Mouse (Mus musculus): ENCODE results near the gene Dnmt3l. TPM values are rescaled to one million over a fixed set of nuclear protein-coding genes. Genes with fewer than 3 reads are reported as not detected.
A peak's percentile ranks its signal among the peaks of the same experiment; 100 is the strongest.
"Not testable (repeated sequence)": the region's sequence is repeated elsewhere in the genome, so short reads cannot be mapped to it uniquely, and the experiment has no call there.

Dnmt3l gene
- polyA plus RNA-seq, 1 experiment from 2014 or later = 0.41 TPM

- Histone ChIP-seq H3K9me3 (ENCODE audit: control insufficient read depth, low read length) (no peaks in the 10 kb centered on the region), H3K4me1 (ENCODE audit: control insufficient read depth, insufficient read depth, low read length) (peaks cover 5% of the 10 kb centered on the region; the same call in 1 of the 2 replicates), H3K4me2 (replicated peaks; ENCODE audit: low read depth, low read length) (no peak overlapping the region), H3K27me3 (ENCODE audit: control insufficient read depth, insufficient read depth, low read length) (no peaks in the 10 kb centered on the region), H3K9ac (ENCODE audit: low read depth, low read length) (no peak overlapping the region), H3K36me3 (ENCODE audit: control insufficient read depth, insufficient read depth, low read length) (no peaks in the 10 kb centered on the region), H3K27ac (ENCODE audit: low read depth, low read length) (no peak overlapping the region), H3K4me3 (ENCODE audit: low read length) (no peak overlapping the region)
- 86% methylated on average over 5 of the region's 5 CpGs for WGBS
- ATAC-seq (ENCODE audit: low FRiP score, low TSS enrichment) = no peak
Observed at GRCm38 (mm10) chr10:78095954-78096931, 54.5 kb downstream of the Dnmt3l start.

DNA sequence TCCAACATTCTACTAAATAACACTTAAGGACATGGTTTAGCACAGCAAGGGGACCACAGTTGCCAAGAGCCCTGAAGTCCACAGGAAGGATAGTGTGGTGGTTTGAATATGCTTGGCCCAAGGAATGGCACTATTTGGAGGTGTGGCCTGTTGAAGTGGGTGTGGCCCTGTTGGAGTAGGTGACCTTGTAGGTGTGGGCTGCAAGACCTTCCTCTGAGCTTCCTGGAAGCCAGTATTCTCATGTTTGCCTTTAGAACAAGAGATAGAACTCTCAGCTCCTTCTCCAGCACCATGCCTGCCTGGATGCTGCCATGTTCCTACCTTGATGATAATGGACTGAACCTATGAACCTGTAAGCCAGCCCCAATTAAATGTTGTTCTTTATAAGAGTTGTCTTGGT, 58.1 kb downstream of the Dnmt3l start:
- not testable (repeated sequence) for H3K4me3 ChIP-seq (ENCODE audit: low read length)

GRCm38 (mm10) chr10:78100989-78101780, 59.4 kb downstream of the Dnmt3l start:
- peak overlapping the region; percentile 31; the same call in 1 of the 2 replicates for H3K9ac ChIP-seq (ENCODE audit: low read depth, low read length)
- H3K9me3 ChIP-seq (ENCODE audit: control insufficient read depth, low read length) = no peaks in the 10 kb centered on the region
- peak; percentile 84 for ATAC-seq (ENCODE audit: low FRiP score, low TSS enrichment)

More for the DNA sequence above, 58.1 kb downstream of the Dnmt3l start:
- peaks cover 12% of the 10 kb centered on the region for H3K4me1 ChIP-seq (ENCODE audit: control insufficient read depth, insufficient read depth, low read length)
- H3K9me3 ChIP-seq (ENCODE audit: control insufficient read depth, low read length); ATAC-seq (ENCODE audit: low FRiP score, low TSS enrichment); H3K9ac ChIP-seq (ENCODE audit: low read depth, low read length); H3K27me3 ChIP-seq (ENCODE audit: control insufficient read depth, insufficient read depth, low read length); H3K4me2 ChIP-seq (replicated peaks; ENCODE audit: low read depth, low read length); H3K27ac ChIP-seq (ENCODE audit: low read depth, low read length); H3K36me3 ChIP-seq (ENCODE audit: control insufficient read depth, insufficient read depth, low read length): not testable (repeated sequence)

DNA sequence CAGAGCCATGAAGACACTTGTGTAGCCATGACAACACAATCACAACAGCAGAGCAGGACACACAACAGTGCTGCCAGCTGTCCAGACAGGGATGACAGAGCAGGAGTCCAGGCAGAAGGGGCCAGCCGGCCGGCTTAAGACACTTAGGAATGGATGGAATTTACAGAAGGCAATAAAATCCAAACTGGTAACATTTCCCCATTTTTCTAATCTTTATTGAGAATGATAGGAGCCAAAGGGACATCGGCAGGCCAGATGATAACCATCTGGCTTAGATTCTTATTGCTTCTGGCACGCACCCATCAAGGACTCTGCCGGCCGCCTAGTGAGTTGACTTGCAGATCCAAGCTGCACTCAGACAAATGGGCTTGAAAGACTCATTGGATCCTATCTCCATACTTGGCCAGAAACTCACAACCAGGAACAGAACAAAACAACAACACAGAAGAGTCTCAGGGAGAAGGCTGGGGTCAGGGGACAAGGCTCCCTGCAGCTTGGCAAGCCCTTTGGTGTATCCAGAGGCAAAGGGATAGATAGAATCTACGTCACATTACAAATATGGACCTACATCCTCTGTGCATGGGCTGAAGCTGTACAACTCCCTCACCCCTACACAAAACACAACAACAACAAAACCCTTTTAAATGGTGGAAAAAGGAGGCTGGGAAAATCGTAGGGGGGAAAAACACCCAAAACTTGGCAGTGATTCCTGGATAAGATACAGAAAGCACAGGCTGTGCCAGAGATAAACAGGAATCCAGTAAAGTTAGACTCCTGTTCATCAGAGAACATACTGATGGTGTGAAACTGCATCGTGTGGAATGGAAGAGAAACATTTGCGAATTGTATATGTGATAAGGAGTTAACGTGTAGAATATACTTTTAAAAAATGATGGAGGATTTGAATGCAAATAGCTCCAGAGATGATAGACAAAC, 63.1 kb downstream of the Dnmt3l start:
- Histone ChIP-seq H3K9me3 (ENCODE audit: control insufficient read depth, low read length) (no peaks in the 10 kb centered on the region), H3K4me1 (ENCODE audit: control insufficient read depth, insufficient read depth, low read length) (peaks cover 14% of the 10 kb centered on the region), H3K4me3 (ENCODE audit: low read length) (no peak overlapping the region), H3K27ac (ENCODE audit: low read depth, low read length) (peak overlapping the region; percentile 48; the same call in 1 of the 2 replicates), H3K9ac (ENCODE audit: low read depth, low read length) (no peak overlapping the region), H3K36me3 (ENCODE audit: control insufficient read depth, insufficient read depth, low read length) (no peaks in the 10 kb centered on the region), H3K27me3 (ENCODE audit: control insufficient read depth, insufficient read depth, low read length) (no peaks in the 10 kb centered on the region), H3K4me2 (replicated peaks; ENCODE audit: low read depth, low read length) (no peak overlapping the region)
- 59% methylated on average over 11 of the region's 11 CpGs for WGBS
- peak; percentile 52; the same call in 1 of the 2 replicates for ATAC-seq (ENCODE audit: low FRiP score, low TSS enrichment)

More at GRCm38 (mm10) chr10:78100989-78101780, 59.4 kb downstream of the Dnmt3l start:
- H3K4me3 ChIP-seq (ENCODE audit: low read length) = peak overlapping the region; percentile 26; the same call in 1 of the 2 replicates
- peaks cover 14% of the 10 kb centered on the region for H3K4me1 ChIP-seq (ENCODE audit: control insufficient read depth, insufficient read depth, low read length)
- H3K27ac ChIP-seq (ENCODE audit: low read depth, low read length) = no peak overlapping the region
- H3K27me3 ChIP-seq (ENCODE audit: control insufficient read depth, insufficient read depth, low read length) = no peaks in the 10 kb centered on the region
- WGBS = 18% methylated on average over 16 of the region's 16 CpGs
- H3K4me2 ChIP-seq (replicated peaks; ENCODE audit: low read depth, low read length) = peak overlapping the region; percentile 49
- no peaks in the 10 kb centered on the region for H3K36me3 ChIP-seq (ENCODE audit: control insufficient read depth, insufficient read depth, low read length)

DNA sequence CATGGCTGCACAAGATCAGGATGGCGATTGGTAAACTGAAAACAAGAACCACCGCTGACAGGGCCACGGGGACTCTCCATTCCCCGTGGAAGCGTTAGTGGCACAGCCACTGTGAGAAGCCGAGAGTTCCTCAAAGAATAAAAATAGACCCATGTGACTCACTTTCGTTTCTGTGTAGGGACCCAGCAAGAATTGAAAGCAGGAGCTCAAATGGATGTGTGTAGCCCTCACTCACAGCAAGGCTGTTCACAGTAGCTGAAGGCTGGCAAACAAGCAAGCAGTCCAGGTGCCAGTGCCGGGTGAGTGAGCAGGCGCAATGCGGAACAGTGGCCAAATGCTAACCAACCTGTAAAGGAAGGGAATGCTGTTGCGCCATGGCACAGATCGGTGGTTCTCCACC, 63.8 kb downstream of the Dnmt3l start:
- Histone ChIP-seq H3K9me3 (ENCODE audit: control insufficient read depth, low read length) (no peaks in the 10 kb centered on the region), H3K4me3 (ENCODE audit: low read length) (no peak overlapping the region), H3K27ac (ENCODE audit: low read depth, low read length) (peak overlapping the region; percentile 48; the same call in 1 of the 2 replicates), H3K4me2 (replicated peaks; ENCODE audit: low read depth, low read length) (no peak overlapping the region), H3K36me3 (ENCODE audit: control insufficient read depth, insufficient read depth, low read length) (no peaks in the 10 kb centered on the region), H3K9ac (ENCODE audit: low read depth, low read length) (no peak overlapping the region), H3K4me1 (ENCODE audit: control insufficient read depth, insufficient read depth, low read length) (peaks cover 13% of the 10 kb centered on the region), H3K27me3 (ENCODE audit: control insufficient read depth, insufficient read depth, low read length) (no peaks in the 10 kb centered on the region)
- ATAC-seq (ENCODE audit: low FRiP score, low TSS enrichment) = no peak
- 75% methylated on average over 12 of the region's 12 CpGs for WGBS

Other genes with a start within 250 kb of the Dnmt3l start
- not detected in 2 replicates for gene Gm9639, start 246.9 kb upstream of the Dnmt3l start, polyA plus RNA-seq (2014; fragmentation: Nextera tagmentation; extraction: Ambion mirVana)
- gene Gm19668, start 242.8 kb upstream of the Dnmt3l start, polyA plus RNA-seq (2014; fragmentation: Nextera tagmentation; extraction: Ambion mirVana) = not detected in 2 replicates
- not detected in 2 replicates for gene Gm9507, start 230.1 kb upstream of the Dnmt3l start, polyA plus RNA-seq (2014; fragmentation: Nextera tagmentation; extraction: Ambion mirVana)
- not detected in 2 replicates for gene Gm2696, start 227.3 kb upstream of the Dnmt3l start, polyA plus RNA-seq (2014; fragmentation: Nextera tagmentation; extraction: Ambion mirVana)
- gene Krtap10-4, start 214.9 kb upstream of the Dnmt3l start, polyA plus RNA-seq (2014; fragmentation: Nextera tagmentation; extraction: Ambion mirVana) = not detected in 2 replicates
- not detected in 2 replicates for gene Krtap10-10, start 206.0 kb upstream of the Dnmt3l start, polyA plus RNA-seq (2014; fragmentation: Nextera tagmentation; extraction: Ambion mirVana)
- gene Gm36176, start 195.1 kb upstream of the Dnmt3l start, polyA plus RNA-seq (2014; fragmentation: Nextera tagmentation; extraction: Ambion mirVana) = not detected in 2 replicates
- not detected in 2 replicates for gene Gm10318, start 189.1 kb upstream of the Dnmt3l start, polyA plus RNA-seq (2014; fragmentation: Nextera tagmentation; extraction: Ambion mirVana)
- not detected in 2 replicates for gene Gm3285, start 180.0 kb upstream of the Dnmt3l start, polyA plus RNA-seq (2014; fragmentation: Nextera tagmentation; extraction: Ambion mirVana)
- 2.2 and 3.3 TPM in 2 replicates for gene Lrrc3, start 139.4 kb upstream of the Dnmt3l start, polyA plus RNA-seq (2014; fragmentation: Nextera tagmentation; extraction: Ambion mirVana)
- 0.27 and 0.54 TPM in 2 replicates for gene Trpm2, start 71.4 kb upstream of the Dnmt3l start, polyA plus RNA-seq (2014; fragmentation: Nextera tagmentation; extraction: Ambion mirVana)
- gene 1810043G02Rik, start 63.4 kb upstream of the Dnmt3l start, polyA plus RNA-seq (2014; fragmentation: Nextera tagmentation; extraction: Ambion mirVana) = 26.4 and 35.8 TPM in 2 replicates
- 91.2 and 118 TPM in 2 replicates for gene Pfkl, start 31.9 kb upstream of the Dnmt3l start, polyA plus RNA-seq (2014; fragmentation: Nextera tagmentation; extraction: Ambion mirVana)
- gene Aire, start 1.7 kb downstream of the Dnmt3l start, polyA plus RNA-seq (2014; fragmentation: Nextera tagmentation; extraction: Ambion mirVana) = 1.2 and 1.5 TPM in 2 replicates
- 3.8 and 4.8 TPM in 2 replicates for gene Icosl, start 27.4 kb downstream of the Dnmt3l start, polyA plus RNA-seq (2014; fragmentation: Nextera tagmentation; extraction: Ambion mirVana)
- gene D10Jhu81e, start 127.8 kb downstream of the Dnmt3l start, polyA plus RNA-seq (2014; fragmentation: Nextera tagmentation; extraction: Ambion mirVana) = 16.3 and 85.4 TPM in 2 replicates
- 10.4 and 19.9 TPM in 2 replicates for gene Pwp2, start 143.2 kb downstream of the Dnmt3l start, polyA plus RNA-seq (2014; fragmentation: Nextera tagmentation; extraction: Ambion mirVana)
- 16.3 and 22.2 TPM in 2 replicates for gene Trappc10, start 202.7 kb downstream of the Dnmt3l start, polyA plus RNA-seq (2014; fragmentation: Nextera tagmentation; extraction: Ambion mirVana)

Data from kidney, embryonic 14.5 days (tissue).